Mouse (Mus musculus) granulocyte monocyte progenitor cell, adult 5-6 weeks (primary cell): ENCODE data around the gene Spaca9. TPM values are rescaled to one million over a fixed set of nuclear protein-coding genes. Genes with fewer than 3 reads are reported as not detected.

Experiments
- ATAC-seq: replicated peaks from 2 replicates; pipeline ENCODE4 v1.8.0; 2016; ENCODE audit warnings: mild to moderate bottlenecking, moderate TSS enrichment, inconsistent platforms; ENCODE audit not compliant: poor library complexity, severe bottlenecking
- total RNA-seq, 2 experiments: library from RNA; stranded (forward) in 1 of 2; stranded (reverse) in 1 of 2; fragments of 200-712, 200-1000 nt in 1 of 2; fragments of >200 nt in 1 of 2; fragmentation: Nextera tagmentation in 1 of 2; gene quantifications; 2 replicates each; pipeline ENCODE4 v1.2.3; 2014 to 2017

The Spaca9 gene
- total RNA-seq (2014; fragmentation: Nextera tagmentation) = 5.0 TPM in 1 of 2 replicates, not detected in the other
- 4.8 and 4.9 TPM in 2 replicates for total RNA-seq (2017)

- ATAC-seq = peak; percentile 66
Observed at GRCm38 (mm10) chr2:28699361-28700335, at the start of gene Spaca9, which contains the start of gene Ak8. TSS of gene Spaca9 (minus strand) at chr2:28699727. TSS of gene Ak8 (plus strand) at chr2:28700164.

- no peak for ATAC-seq
Observed at GRCm38 (mm10) chr2:28747705-28748104, 48.2 kb upstream of the Spaca9 start.

GRCm38 (mm10) chr2:28746682-28747332 lies 47.3 kb upstream of the Spaca9 start:
- no peak for ATAC-seq

- ATAC-seq = no peak
Observed at GRCm38 (mm10) chr2:28742701-28743100, 43.2 kb upstream of the Spaca9 start.

GRCm38 (mm10) chr2:28740159-28740558 lies 40.6 kb upstream of the Spaca9 start:
- no peak for ATAC-seq

- ATAC-seq = no peak
Observed at GRCm38 (mm10) chr2:28737112-28737511, 37.6 kb upstream of the Spaca9 start.

GRCm38 (mm10) chr2:28730676-28731075 lies 31.1 kb upstream of the Spaca9 start:
- no peak for ATAC-seq

GRCm38 (mm10) chr2:28727786-28728404 lies 28.4 kb upstream of the Spaca9 start:
- no peak for ATAC-seq

GRCm38 (mm10) chr2:28723912-28724311 lies 24.4 kb upstream of the Spaca9 start:
- ATAC-seq = no peak

GRCm38 (mm10) chr2:28722419-28722818 lies 22.9 kb upstream of the Spaca9 start:
- no peak for ATAC-seq

- ATAC-seq = no peak
Observed at GRCm38 (mm10) chr2:28713036-28713435, 13.5 kb upstream of the Spaca9 start.

- ATAC-seq = peak; percentile 67
Observed at GRCm38 (mm10) chr2:28706787-28707186, 7.3 kb upstream of the Spaca9 start.

GRCm38 (mm10) chr2:28706106-28706636 lies 6.6 kb upstream of the Spaca9 start:
- ATAC-seq = no peak

- no peak for ATAC-seq
Observed at GRCm38 (mm10) chr2:28701646-28702262, 2.2 kb upstream of the Spaca9 start.

- peak; percentile 68 for ATAC-seq
Observed at GRCm38 (mm10) chr2:28698566-28698965, 961 bp downstream of the Spaca9 start.

- no peak for ATAC-seq
Observed at GRCm38 (mm10) chr2:28692692-28693091, 6.8 kb downstream of the Spaca9 start.

GRCm38 (mm10) chr2:28688431-28688830 lies 11.1 kb downstream of the Spaca9 start:
- peak; percentile 52 for ATAC-seq

GRCm38 (mm10) chr2:28685895-28686294 lies 13.6 kb downstream of the Spaca9 start:
- no peak for ATAC-seq

- ATAC-seq = no peak
Observed at GRCm38 (mm10) chr2:28681718-28682117, 17.8 kb downstream of the Spaca9 start.

- no peak for ATAC-seq
Observed at GRCm38 (mm10) chr2:28680710-28681109, 18.8 kb downstream of the Spaca9 start.
